Mouse (Mus musculus) midbrain, embryonic 10.5 days (tissue): ENCODE results near the gene Slitrk1. TPM values are rescaled to one million over a fixed set of nuclear protein-coding genes. Genes with fewer than 3 reads are reported as not detected.

Source experiments
- DNase-seq: peaks from one replicate; pipeline ENCODE4 v3.0.0-alpha.2; 2017; ENCODE audit warnings: low spot score
- H3K27ac ChIP-seq: fragments of 300-500 bp; sonication (generic); replicated peaks from 2 replicates; pipeline ENCODE4 v1.5.1; 2016; ENCODE audit warnings: mild to moderate bottlenecking
- H3K27me3 ChIP-seq: fragments of 300-500 bp; sonication (generic); 2 replicates; pipeline ENCODE4 v1.6.1; 2016; ENCODE audit warnings: low read depth, mild to moderate bottlenecking; ENCODE audit not compliant: poor library complexity, severe bottlenecking
- H3K36me3 ChIP-seq: fragments of 300-500 bp; sonication (generic); 2 replicates; pipeline ENCODE4 v1.6.1; 2016; ENCODE audit warnings: mild to moderate bottlenecking, moderate library complexity
- H3K4me1 ChIP-seq: fragments of 300-500 bp; sonication (generic); 2 replicates; pipeline ENCODE4 v1.6.1; 2016
- H3K4me3 ChIP-seq: fragments of 300-500 bp; sonication (generic); 2 replicates; pipeline ENCODE4 v1.5.1; 2016; ENCODE audit warnings: mild to moderate bottlenecking, moderate library complexity
- H3K9me3 ChIP-seq: fragments of 300-500 bp; sonication (generic); replicated peaks from 2 replicates; pipeline ENCODE4 v1.6.1; 2016; ENCODE audit warnings: mild to moderate bottlenecking
- WGBS: fragments of 180-500 bp; shearing (Covaris S2); methylation state at CpG from one replicate; pipeline ENCODE4 v1.1.7; 2016; 5-methylcytosine and 5-hydroxymethylcytosine counted together
- polyA plus RNA-seq: library from polyadenylated mRNA; unstranded; fragments of >200 nt; fragmentation: Nextera tagmentation; extraction: Ambion mirVana; gene quantifications from 2 replicates; pipeline ENCODE4 v1.2.1, GENCODE M21; 2016

Gene Slitrk1
- 2.0 and 5.4 TPM in 2 replicates for polyA plus RNA-seq

DNA sequence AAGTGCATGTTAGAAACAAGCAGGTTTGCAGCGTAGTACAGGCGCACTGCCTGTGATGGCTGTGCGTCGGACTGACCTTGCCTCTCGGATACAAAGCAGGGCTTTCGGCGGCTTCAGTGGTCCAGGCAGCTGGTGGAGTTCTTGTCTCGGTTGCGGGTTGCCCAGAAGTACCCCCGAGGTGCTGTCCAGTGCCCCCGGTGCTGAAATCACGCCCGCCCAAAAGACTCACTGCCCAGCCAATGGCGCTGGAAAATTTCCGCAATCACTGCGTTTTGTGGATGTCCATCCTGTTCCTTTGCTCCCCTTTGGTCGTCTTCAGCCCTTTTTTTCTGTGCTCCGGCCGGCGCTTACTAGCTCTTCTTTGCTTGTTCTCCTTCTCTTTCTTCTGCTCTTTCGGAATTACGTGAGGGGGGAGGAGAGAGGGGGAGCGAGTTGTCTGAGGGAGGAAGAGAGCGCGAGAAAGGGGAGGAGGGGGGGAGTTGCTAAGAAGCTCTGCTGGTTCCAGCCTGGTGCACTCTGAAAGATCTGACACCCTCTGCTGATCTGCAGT, at the start of gene Slitrk1:
Gene Slitrk1 (minus strand): TSS at position 445 of the 550 bp plus-strand sequence.
- Histone ChIP-seq H3K4me1 (peaks cover 40% of the 10 kb centered on the region), H3K4me3 (peak within 1 kb of the TSS; percentile 63), H3K27ac (peak within 1 kb of the TSS; percentile 81), H3K27me3 (peaks cover 28% of the 10 kb centered on the region), H3K36me3 (no peaks in the 10 kb centered on the region), H3K9me3 (no peaks in the 10 kb centered on the region)
- DNase-seq: peak; percentile 84
- 0% methylated on average over 25 of the region's 25 CpGs for WGBS

DNA sequence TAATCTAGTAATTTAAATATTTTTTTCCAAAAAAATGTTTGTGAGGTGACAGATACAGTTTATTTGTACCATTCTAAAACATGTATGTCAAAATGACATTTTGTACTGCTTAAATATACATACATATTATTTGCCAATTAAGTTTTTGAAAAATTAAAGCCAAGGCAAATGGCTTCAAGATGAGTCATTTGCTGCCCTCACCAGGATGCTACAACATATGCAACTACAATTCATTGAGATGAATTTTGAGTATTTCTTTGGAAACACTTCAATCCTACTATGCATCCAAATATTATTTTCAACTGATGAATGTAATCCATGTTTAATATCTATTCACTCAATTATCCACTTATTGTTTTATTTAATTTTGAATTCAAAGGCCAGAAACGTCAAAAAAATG, 21.8 kb upstream of the Slitrk1 start:
- 73% methylated on average over 1 of the region's 1 CpGs for WGBS
- no peak for DNase-seq

DNA sequence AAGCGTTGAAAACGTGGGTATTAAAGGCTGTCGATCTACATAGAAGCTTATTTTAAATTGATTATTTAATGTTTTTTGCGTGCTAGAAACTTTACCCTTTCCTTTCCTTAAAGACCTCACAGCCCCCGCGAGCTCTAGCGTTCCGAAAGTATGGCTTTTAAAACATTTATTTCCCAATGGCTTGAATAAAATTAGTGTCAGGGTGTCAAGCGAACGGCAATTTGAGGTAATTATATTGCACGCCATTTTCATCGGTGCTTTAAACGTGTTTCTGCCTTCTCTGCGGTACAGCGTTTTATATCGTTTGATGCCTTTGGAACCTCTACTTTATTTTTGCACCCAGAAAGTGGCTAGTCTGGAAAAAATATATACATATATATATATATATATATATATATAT, 378 bp upstream of the Slitrk1 start:
- 16% methylated on average over 16 of the region's 16 CpGs for WGBS
- Histone ChIP-seq H3K4me1 (peaks cover 36% of the 10 kb centered on the region), H3K9me3 (no peaks in the 10 kb centered on the region), H3K27me3 (peaks cover 28% of the 10 kb centered on the region), H3K27ac (peak overlapping the region; percentile 81; the same call in 1 of the 2 replicates), H3K36me3 (no peaks in the 10 kb centered on the region), H3K4me3 (peak overlapping the region; percentile 63)
- DNase-seq: no peak

More for the DNA sequence above, 21.8 kb upstream of the Slitrk1 start:
- no peak overlapping the region for H3K4me3 ChIP-seq
- no peak overlapping the region for H3K27ac ChIP-seq
- no peaks in the 10 kb centered on the region for H3K9me3 ChIP-seq
- H3K27me3 ChIP-seq: no peaks in the 10 kb centered on the region
- H3K36me3 ChIP-seq: no peaks in the 10 kb centered on the region
- H3K4me1 ChIP-seq: no peaks in the 10 kb centered on the region

DNA sequence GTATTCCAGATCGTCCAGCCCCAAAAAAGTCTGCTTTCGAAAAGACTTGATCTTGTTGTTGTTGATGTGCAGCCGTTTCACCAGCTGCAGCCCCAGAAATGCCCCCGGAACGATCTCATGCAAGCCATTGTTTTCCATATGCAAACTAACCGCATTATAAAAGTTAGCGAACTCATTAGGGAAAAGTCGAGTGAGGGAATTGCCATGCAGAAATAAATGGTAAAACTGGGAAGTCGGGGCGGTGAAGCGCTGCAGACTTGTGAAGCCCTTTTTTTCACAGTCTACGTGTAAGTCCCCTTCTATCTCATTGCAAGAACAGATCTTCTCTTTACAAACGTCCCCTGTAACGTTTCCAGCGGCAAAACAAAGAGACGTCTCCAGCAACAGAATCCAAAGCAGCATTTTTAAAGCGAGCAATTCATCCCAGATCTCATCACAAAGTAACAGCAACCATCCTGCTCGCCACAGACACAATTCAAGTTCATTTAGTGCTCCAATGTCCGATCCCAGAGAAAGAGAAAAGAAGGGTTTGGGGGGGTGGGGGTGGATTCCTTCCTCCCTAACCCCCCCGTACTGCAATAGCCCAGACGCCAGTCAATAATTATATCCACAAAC, 975 bp downstream of the Slitrk1 start:
- under 1% methylated on average over 21 of the region's 21 CpGs for WGBS
- H3K36me3 ChIP-seq: no peaks in the 10 kb centered on the region
- H3K4me1 ChIP-seq: peaks cover 40% of the 10 kb centered on the region
- H3K9me3 ChIP-seq: no peaks in the 10 kb centered on the region
- peaks cover 28% of the 10 kb centered on the region for H3K27me3 ChIP-seq
- peak overlapping the region; percentile 63 for H3K4me3 ChIP-seq
- H3K27ac ChIP-seq: peak overlapping the region; percentile 81
- DNase-seq: peak; percentile 39

DNA sequence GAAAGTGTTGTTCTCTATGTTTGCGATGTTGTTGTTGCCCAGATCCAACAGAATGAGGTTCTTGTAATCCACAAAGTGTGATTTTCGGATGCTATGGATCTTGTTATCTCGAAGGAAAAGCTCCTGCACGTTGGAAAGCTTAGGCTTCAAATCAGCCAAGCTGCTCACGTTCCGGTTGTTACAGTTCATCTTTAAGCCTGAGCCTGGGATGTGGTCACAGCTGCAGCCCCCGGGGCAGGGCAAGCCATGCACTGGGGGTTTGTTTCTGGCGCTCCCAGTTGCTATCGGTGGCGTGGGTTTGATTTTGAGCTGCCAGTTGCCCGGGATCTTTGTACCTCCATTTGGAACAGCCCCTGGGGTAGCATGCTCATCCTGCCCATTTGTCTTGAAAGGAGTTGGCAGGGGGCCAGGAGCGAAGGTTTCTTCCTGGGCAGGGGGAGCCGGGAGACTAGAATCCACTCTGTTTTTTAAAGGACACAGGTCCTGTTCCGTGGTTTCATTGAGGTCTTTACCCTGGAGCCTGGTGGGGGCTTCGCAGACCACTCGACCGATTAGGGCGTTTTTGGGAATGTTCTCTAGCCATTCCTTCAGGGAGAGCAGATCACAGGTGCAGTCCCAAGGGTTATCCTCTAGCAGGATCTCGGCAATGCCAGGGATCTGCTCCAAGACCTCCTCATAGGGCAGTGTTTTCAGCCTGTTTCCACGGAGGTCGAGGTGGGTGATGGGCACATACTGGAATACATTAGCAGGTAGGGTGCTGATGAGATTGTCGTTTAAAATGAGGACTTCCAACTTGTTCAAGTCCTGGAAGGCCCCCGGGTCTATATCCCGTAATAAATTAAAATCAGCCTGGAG, 1.7 kb downstream of the Slitrk1 start:
- no peaks in the 10 kb centered on the region for H3K9me3 ChIP-seq
- peak; percentile 41 for DNase-seq
- peaks cover 28% of the 10 kb centered on the region for H3K27me3 ChIP-seq
- H3K27ac ChIP-seq: peak overlapping the region; percentile 81
- 2% methylated on average over 24 of the region's 24 CpGs for WGBS
- H3K4me3 ChIP-seq: peak overlapping the region; percentile 63
- H3K4me1 ChIP-seq: peaks cover 40% of the 10 kb centered on the region
- H3K36me3 ChIP-seq: no peaks in the 10 kb centered on the region

DNA sequence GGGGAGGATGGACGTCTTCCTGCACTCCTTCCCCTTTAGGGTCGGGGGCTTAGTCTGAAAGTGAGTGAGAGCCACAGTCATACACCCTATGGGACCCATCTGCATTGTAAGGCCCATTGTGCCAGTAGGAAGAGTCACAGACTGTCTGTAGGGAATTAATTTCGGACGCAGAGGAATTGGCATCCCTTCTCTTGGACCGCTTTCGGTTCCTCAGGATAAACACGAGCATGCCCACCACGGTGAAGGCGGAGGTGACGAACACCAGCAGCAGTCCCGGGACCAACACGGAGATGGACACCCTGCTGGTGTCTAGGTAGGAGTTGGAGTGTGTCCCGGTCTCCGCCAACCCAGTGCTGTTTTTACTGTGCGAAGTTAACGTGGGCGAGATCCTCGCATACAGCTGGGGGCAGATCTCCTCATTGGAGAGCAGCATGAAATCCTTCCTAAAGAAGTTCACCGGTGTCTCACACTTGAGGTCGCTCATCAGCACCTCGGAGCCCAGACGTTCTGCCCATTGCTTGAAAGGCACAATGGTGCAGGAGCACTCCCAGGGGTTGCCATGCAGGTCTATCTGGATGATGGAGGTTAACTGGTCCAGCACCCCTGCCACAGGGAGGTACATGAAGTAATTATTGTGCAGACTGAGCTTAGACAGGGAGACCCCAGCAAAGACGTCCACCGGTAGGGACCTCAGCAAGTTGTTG, 2.7 kb downstream of the Slitrk1 start:
- DNase-seq: peak; percentile 40
- under 1% methylated on average over 24 of the region's 24 CpGs for WGBS
- H3K36me3 ChIP-seq: no peaks in the 10 kb centered on the region
- peaks cover 28% of the 10 kb centered on the region for H3K27me3 ChIP-seq
- H3K27ac ChIP-seq: peak overlapping the region; percentile 69
- peak overlapping the region; percentile 63 for H3K4me3 ChIP-seq
- no peaks in the 10 kb centered on the region for H3K9me3 ChIP-seq
- H3K4me1 ChIP-seq: peaks cover 40% of the 10 kb centered on the region

DNA sequence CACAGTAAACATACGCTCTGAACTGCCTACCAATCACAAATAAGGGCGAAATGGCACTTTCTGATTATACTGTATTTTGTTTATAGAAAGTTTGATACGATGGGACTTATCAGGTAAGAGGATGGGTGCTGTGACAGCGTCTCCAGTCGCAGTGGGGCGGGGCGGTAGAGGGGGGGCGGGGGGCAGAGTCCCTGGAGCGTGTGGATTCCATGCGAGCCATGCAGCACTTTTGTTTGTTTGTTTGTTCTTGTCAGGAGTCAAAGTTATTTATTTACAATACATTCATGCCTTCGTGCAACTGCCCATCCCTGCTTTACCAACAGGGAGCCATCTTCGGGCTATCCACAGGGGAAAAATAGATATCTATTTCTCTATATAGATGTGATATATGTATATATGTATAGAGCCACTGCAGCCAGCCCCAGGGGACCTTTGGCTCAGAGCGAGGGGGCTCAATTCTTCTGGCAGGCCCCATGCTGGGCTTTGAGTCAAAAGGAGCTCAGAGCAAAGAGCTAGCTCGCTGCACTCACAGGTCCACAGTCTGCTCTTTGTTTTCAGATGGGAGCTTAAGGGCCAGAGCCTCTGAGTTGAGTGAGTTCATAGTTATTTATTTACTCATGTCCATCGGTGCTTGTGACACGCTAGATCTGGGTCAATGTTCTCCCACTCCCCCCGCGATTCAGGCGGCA, 3.4 kb downstream of the Slitrk1 start:
- Histone ChIP-seq H3K27me3 (peaks cover 28% of the 10 kb centered on the region), H3K4me1 (peaks cover 40% of the 10 kb centered on the region), H3K9me3 (no peaks in the 10 kb centered on the region), H3K27ac (peak overlapping the region; percentile 69), H3K36me3 (no peaks in the 10 kb centered on the region), H3K4me3 (peak overlapping the region; percentile 63)
- DNase-seq: peak; percentile 37
- 2% methylated on average over 19 of the region's 19 CpGs for WGBS

DNA sequence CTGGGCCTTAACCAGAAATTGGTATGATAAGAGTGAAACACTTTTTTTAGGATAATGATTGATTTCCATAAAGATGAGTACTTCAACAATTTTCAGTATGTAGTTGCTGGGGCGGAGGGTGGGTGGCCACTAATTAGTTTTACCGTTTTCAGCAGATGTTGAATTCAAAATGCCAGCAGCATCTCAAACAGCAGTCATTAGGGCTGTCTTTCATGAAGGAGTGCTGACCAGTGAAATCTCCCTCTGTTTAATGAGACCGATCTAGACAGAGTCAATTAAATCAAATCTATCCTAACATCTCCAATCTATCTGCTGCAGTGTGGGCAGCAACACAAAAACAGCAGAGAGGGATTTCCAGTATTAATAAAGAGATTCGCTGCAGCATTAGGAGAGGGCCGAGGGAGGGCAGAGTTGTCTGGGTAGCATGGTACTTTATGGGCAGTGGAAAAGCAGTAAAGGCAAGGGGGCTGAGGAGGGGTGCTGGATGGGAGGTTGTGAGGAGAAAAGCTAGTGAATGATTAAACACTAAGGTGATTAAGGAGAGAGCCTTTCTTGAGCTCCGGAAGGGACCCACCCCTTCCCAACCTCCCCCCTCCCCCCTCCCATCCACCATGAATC, 4.5 kb downstream of the Slitrk1 start:
- Histone ChIP-seq H3K4me3 (peak overlapping the region; percentile 63), H3K27me3 (peaks cover 28% of the 10 kb centered on the region), H3K36me3 (no peaks in the 10 kb centered on the region), H3K4me1 (peaks cover 40% of the 10 kb centered on the region), H3K9me3 (no peaks in the 10 kb centered on the region), H3K27ac (no peak overlapping the region)
- 12% methylated on average over 6 of the region's 6 CpGs for WGBS
- DNase-seq: peak; percentile 18

DNA sequence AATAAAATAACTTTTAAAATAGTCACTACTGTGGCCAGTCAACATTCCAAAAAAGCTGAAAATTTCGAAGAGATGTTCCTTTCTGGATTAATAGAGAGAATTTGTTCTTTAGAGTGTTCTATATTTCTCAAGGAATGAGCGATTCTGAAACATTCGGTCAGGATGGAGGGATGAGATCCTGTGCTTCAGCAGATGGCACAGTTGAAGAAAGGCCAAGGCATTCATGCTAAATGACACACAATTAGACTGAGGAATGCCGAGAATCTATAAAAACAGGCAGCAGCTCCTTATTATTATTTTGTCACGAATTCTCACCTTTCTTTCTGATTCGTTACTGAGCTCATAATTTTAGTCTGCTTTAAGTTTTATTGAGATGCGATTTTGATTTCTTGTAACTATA, 15.4 kb downstream of the Slitrk1 start:
- Histone ChIP-seq H3K4me3 (no peak overlapping the region), H3K27ac (no peak overlapping the region), H3K9me3 (no peaks in the 10 kb centered on the region), H3K27me3 (no peaks in the 10 kb centered on the region), H3K4me1 (no peaks in the 10 kb centered on the region), H3K36me3 (no peaks in the 10 kb centered on the region)
- no peak for DNase-seq
- 87% methylated on average over 7 of the region's 7 CpGs for WGBS

DNA sequence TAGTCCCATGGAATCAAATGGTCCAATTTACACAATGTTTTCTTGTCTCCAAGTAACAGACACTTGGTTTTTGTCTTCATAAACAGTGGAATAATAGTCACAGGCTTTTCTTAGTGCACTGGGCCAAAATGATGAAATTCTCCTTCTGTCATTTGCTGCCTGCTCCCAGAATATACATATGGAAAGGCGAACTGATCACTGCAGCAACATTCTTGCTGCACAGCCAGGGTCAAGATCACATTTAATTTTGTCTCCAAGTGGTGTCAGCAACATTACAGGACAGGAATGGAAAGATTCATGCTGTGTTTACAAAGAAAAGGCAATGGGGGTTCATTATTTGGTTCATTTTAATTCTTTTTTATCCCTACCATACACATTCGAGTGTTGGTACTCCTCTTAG, 18.5 kb downstream of the Slitrk1 start:
- 65% methylated on average over 2 of the region's 2 CpGs for WGBS
- H3K9me3 ChIP-seq: no peaks in the 10 kb centered on the region
- DNase-seq: no peak
- H3K36me3 ChIP-seq: no peaks in the 10 kb centered on the region
- H3K27ac ChIP-seq: no peak overlapping the region
- H3K4me3 ChIP-seq: no peak overlapping the region
- H3K27me3 ChIP-seq: no peaks in the 10 kb centered on the region
- no peaks in the 10 kb centered on the region for H3K4me1 ChIP-seq

DNA sequence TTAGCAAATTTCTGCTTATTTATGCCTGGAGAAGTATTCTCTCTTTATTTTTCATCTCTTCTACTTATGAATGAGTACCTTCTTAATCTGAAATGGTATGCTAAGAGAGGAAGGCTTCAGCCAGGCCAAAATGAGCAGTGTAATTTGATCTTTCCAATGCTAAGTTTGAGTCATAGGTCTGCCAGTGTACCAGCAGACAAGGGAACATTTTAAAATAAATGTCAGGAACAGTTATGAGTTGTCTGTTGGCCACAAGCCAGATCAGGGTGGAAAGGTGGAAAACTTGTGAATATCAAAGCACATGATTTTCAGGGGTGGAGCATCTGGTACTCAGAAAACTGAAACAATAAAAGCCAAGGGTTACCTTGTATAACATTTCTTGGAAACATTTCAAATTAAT, 46.1 kb downstream of the Slitrk1 start:
- Histone ChIP-seq H3K4me1 (peaks cover 3% of the 10 kb centered on the region; the same call in 1 of the 2 replicates), H3K27me3 (no peaks in the 10 kb centered on the region), H3K9me3 (no peaks in the 10 kb centered on the region), H3K27ac (no peak overlapping the region), H3K36me3 (no peaks in the 10 kb centered on the region), H3K4me3 (no peak overlapping the region)
- no peak for DNase-seq

DNA sequence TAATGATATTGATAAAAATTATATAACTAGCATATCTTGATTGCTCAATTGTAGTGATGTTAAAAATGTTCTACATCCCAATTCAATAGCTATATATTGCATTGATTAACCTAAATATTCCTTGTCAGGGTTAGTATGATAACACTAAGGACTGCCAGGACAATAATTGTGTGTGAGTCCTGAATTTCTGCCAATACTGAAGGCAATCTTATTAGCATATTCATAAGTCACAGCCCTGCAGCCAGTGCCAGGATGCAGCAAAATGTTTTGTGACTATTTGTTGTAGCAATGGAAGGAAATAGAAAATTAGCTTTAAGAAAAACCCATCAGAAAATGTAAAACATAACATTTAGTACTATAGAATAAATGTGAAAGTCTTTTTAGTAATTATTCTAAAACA, 49.3 kb downstream of the Slitrk1 start:
- no peaks in the 10 kb centered on the region for H3K36me3 ChIP-seq
- no peak overlapping the region for H3K27ac ChIP-seq
- H3K4me1 ChIP-seq: peaks cover 4% of the 10 kb centered on the region; the same call in 1 of the 2 replicates
- no peak overlapping the region for H3K4me3 ChIP-seq
- no peak for DNase-seq
- no peaks in the 10 kb centered on the region for H3K27me3 ChIP-seq
- no peaks in the 10 kb centered on the region for H3K9me3 ChIP-seq
